Comparison of ENCODE assay signal across 8 mouse cellular contexts in the genomic region with DNA sequence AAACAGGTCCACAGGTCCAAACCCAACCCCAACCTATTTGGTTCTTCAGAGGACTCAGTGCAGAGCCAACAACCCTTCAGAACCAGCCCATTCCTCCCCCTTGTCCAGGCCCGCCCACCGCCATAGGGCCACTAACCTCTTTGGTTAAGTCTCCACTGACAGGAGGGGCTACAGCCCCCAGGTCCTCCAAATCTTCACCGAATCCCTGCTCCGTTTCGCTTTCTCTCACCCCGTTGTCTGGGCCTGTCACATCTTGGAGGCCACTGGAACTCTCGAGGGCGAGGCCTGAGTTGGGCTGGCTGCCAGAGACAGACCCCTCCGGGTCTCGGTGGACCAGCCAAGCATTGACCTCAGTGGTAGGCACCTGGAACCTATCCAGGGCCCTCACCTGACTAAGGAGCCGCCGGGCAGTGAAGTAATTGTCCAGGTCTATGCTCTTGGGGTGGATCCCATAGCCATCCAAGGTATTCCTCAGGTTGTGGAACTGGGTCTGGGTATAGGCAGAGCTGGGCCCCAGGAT. TPM values are rescaled to one million over a fixed set of nuclear protein-coding genes. Genes with fewer than 3 reads are reported as not detected.
DNase-seq lines count a peak whose midpoint lies in the region; ATAC-seq and TF ChIP-seq lines count a peak whose summit lies in the region.

No protein-coding gene starts in this region.

- H3K79me2 ChIP-seq in liver, adult 2 months (ENCODE audit: control insufficient read depth, insufficient read depth, low read length), result peaks cover 41% of the 10 kb centered on the region

- H3K4me1 ChIP-seq in liver, adult 2 months (ENCODE audit: control insufficient read depth, insufficient read depth, low read length), result peaks cover 45% of the 10 kb centered on the region
- peaks cover 9% of the 10 kb centered on the region for H3K4me1 ChIP-seq in embryonic fibroblast, embryonic 13.5 days (ENCODE audit: control insufficient read depth, insufficient read depth, low read length)
- H3K4me1 ChIP-seq in intestine, embryonic 15.5 days (replicated peaks), result peaks cover 60% of the 10 kb centered on the region
- peaks cover 61% of the 10 kb centered on the region for H3K4me1 ChIP-seq in liver, postnatal 0 days (ENCODE audit: insufficient read depth)

- no peak for DNase-seq in liver, adult 2 months (ENCODE audit: extremely low read depth, low read depth, low spot score)
- DNase-seq in liver, result no peak
- DNase-seq in liver, postnatal 0 days, result no peak
- no peak for DNase-seq in gastrocnemius, postnatal 4 days (ENCODE audit: low spot score in 2 of 2)
- DNase-seq in layer of hippocampus, postnatal 14 days (ENCODE audit: low spot score in 2 of 2), result no peak

- peak overlapping the region; percentile 68 for H3K27ac ChIP-seq in liver, adult 2 months (replicated peaks; ENCODE audit: insufficient read depth, low read depth, low read length)
- no peak overlapping the region for H3K27ac ChIP-seq in embryonic fibroblast, embryonic 13.5 days (ENCODE audit: insufficient read depth, low read length)
- no peak overlapping the region for H3K27ac ChIP-seq in intestine, embryonic 15.5 days
- H3K27ac ChIP-seq in liver, postnatal 0 days (ENCODE audit: low read depth), result peak overlapping the region; percentile 58

- no peak for ATAC-seq in intestine, embryonic 15.5 days
- ATAC-seq in liver, postnatal 0 days, result no peak
- no peak for ATAC-seq in megakaryocyte progenitor cell, adult 5-6 weeks (replicated peaks; ENCODE audit: poor library complexity)

- WGBS in liver, adult 2 months, result 28% methylated on average over 12 of the region's 12 CpGs
- WGBS in intestine, embryonic 15.5 days, result 78% methylated on average over 12 of the region's 12 CpGs
- WGBS in liver, postnatal 0 days (ENCODE audit: insufficient replicate concordance), result 83% methylated on average over 12 of the region's 12 CpGs

- H3K9ac ChIP-seq in liver, adult 2 months (ENCODE audit: low read depth, low read length), result peak overlapping the region; percentile 38
- 0 out of 2 replicates have a peak overlapping the region, but pooled peaks have one; percentile 10 for H3K9ac ChIP-seq in intestine, embryonic 15.5 days
- peak overlapping the region; percentile 50; the same call in 1 of the 2 replicates for H3K9ac ChIP-seq in liver, postnatal 0 days (replicated peaks)

- TF ChIP-seq EP300 in liver, postnatal 0 days (IDR thresholded peaks at IDR 0.05; ENCODE audit: low read depth), result no peak

- TF ChIP-seq CTCF in liver, adult 2 months (IDR thresholded peaks at IDR 0.05; ENCODE audit: low read depth, low read length), result no peak
- TF ChIP-seq CTCF in embryonic fibroblast, embryonic 13.5 days (IDR thresholded peaks at IDR 0.05; ENCODE audit: borderline replicate concordance, insufficient read depth, low read length), result no peak
- TF ChIP-seq CTCF in liver, postnatal 0 days (IDR thresholded peaks at IDR 0.05; ENCODE audit: low read depth), result no peak

- H3K9me3 ChIP-seq in intestine, embryonic 15.5 days, result no peaks in the 10 kb centered on the region
- no peaks in the 10 kb centered on the region for H3K9me3 ChIP-seq in liver, postnatal 0 days (ENCODE audit: low read length)

- peak overlapping the region; percentile 41; the same call in 1 of the 2 replicates for H3K4me3 ChIP-seq in liver, adult 2 months (ENCODE audit: insufficient read depth, low read depth, low read length)
- H3K4me3 ChIP-seq in embryonic fibroblast, embryonic 13.5 days (ENCODE audit: insufficient read depth, low read length), result peak overlapping the region; percentile 40
- no peak overlapping the region for H3K4me3 ChIP-seq in intestine, embryonic 15.5 days (replicated peaks)
- H3K4me3 ChIP-seq in liver, postnatal 0 days (ENCODE audit: low read depth, low read length), result 0 out of 2 replicates have a peak overlapping the region, but pooled peaks have one; percentile 6

- H3K4me2 ChIP-seq in intestine, embryonic 15.5 days (replicated peaks), result peak overlapping the region; percentile 93
- peak overlapping the region; percentile 88 for H3K4me2 ChIP-seq in liver, postnatal 0 days (ENCODE audit: low read depth, low read length)

- H3K27me3 ChIP-seq in liver, adult 2 months (ENCODE audit: control insufficient read depth, insufficient read depth, low read length), result no peaks in the 10 kb centered on the region
- H3K27me3 ChIP-seq in intestine, embryonic 15.5 days (replicated peaks), result no peaks in the 10 kb centered on the region
- H3K27me3 ChIP-seq in liver, postnatal 0 days (ENCODE audit: insufficient read depth, low read length), result no peaks in the 10 kb centered on the region

- H3K36me3 ChIP-seq in liver, adult 2 months (ENCODE audit: control insufficient read depth, insufficient read depth, low read length), result peaks cover 4% of the 10 kb centered on the region; the same call in 1 of the 2 replicates
- peaks cover 13% of the 10 kb centered on the region for H3K36me3 ChIP-seq in intestine, embryonic 15.5 days
- peaks cover 8% of the 10 kb centered on the region for H3K36me3 ChIP-seq in liver, postnatal 0 days (replicated peaks; ENCODE audit: insufficient read depth, low read length)

- TF ChIP-seq POLR2A in liver, adult 2 months (IDR thresholded peaks at IDR 0.05; ENCODE audit: extremely low read depth, insufficient read depth, low read length), result no peak
- no peak for TF ChIP-seq POLR2A in embryonic fibroblast, embryonic 13.5 days (IDR thresholded peaks at IDR 0.05; ENCODE audit: low read depth, low read length)

RNA-seq across cellular contexts. Expression of a gene that starts 2.6 kb away (rescaled TPM):
- total RNA-seq in liver, adult 2 months (2014; rRNA removed), result 41.3 and 45.0 TPM in 2 replicates
- 106 and 107 TPM in 2 replicates for polyA plus RNA-seq in liver, adult 2 months (2012; rRNA removed)
- polyA plus RNA-seq in embryonic fibroblast, embryonic 13.5 days (2011; ENCODE audit: insufficient read length, low read depth, missing spikeins), result 370 and 371 TPM in 2 replicates
- 50.4 and 52.6 TPM in 2 replicates for polyA plus RNA-seq in intestine, embryonic 15.5 days (2015; fragmentation: Nextera tagmentation; extraction: Ambion mirVana)
- 17.6 and 22.1 TPM in 2 replicates for polyA plus RNA-seq in liver, postnatal 0 days (2015; fragmentation: Nextera tagmentation; extraction: Ambion mirVana)
- 100 to 1,000 TPM; 200 to 204 TPM for total RNA-seq in gastrocnemius, postnatal 4 days (2021)
- total RNA-seq in megakaryocyte progenitor cell, adult 5-6 weeks (2015), result 39.0 and 39.8 TPM in 2 replicates
- total RNA-seq in megakaryocyte progenitor cell, adult 5-6 weeks (2017), result 41.0 and 42.5 TPM in 2 replicates
- 100 to 1,000 TPM; 185 to 187 TPM for total RNA-seq in layer of hippocampus, postnatal 14 days (2021)

RNA-seq across cellular contexts. Expression of a gene that starts 22.5 kb away (rescaled TPM):
- total RNA-seq in liver, adult 2 months (2014; rRNA removed), result 17.2 and 20.7 TPM in 2 replicates
- polyA plus RNA-seq in liver, adult 2 months (2012; rRNA removed), result 43.5 and 48.2 TPM in 2 replicates
- 172 and 187 TPM in 2 replicates for polyA plus RNA-seq in embryonic fibroblast, embryonic 13.5 days (2011; ENCODE audit: insufficient read length, low read depth, missing spikeins)
- 93.5 and 94.6 TPM in 2 replicates for polyA plus RNA-seq in intestine, embryonic 15.5 days (2015; fragmentation: Nextera tagmentation; extraction: Ambion mirVana)
- polyA plus RNA-seq in liver, postnatal 0 days (2015; fragmentation: Nextera tagmentation; extraction: Ambion mirVana), result 51.0 and 55.5 TPM in 2 replicates
- total RNA-seq in gastrocnemius, postnatal 4 days (2021), result 10 to 100 TPM; 71.4 to 77.1 TPM
- total RNA-seq in megakaryocyte progenitor cell, adult 5-6 weeks (2015), result 6.2 and 6.5 TPM in 2 replicates
- total RNA-seq in megakaryocyte progenitor cell, adult 5-6 weeks (2017), result 3.3 and 4.0 TPM in 2 replicates
- 1 to 10 TPM; 2.9 to 6.2 TPM for total RNA-seq in layer of hippocampus, postnatal 14 days (2021)

RNA-seq across cellular contexts. Expression of a gene that starts 38.2 kb away (rescaled TPM):
- 16.0 and 16.8 TPM in 2 replicates for total RNA-seq in liver, adult 2 months (2014; rRNA removed)
- polyA plus RNA-seq in liver, adult 2 months (2012; rRNA removed), result 9.2 and 9.7 TPM in 2 replicates
- polyA plus RNA-seq in embryonic fibroblast, embryonic 13.5 days (2011; ENCODE audit: insufficient read length, low read depth, missing spikeins), result 61.1 and 90.9 TPM in 2 replicates
- 92.8 and 101 TPM in 2 replicates for polyA plus RNA-seq in intestine, embryonic 15.5 days (2015; fragmentation: Nextera tagmentation; extraction: Ambion mirVana)
- 20.7 and 24.9 TPM in 2 replicates for polyA plus RNA-seq in liver, postnatal 0 days (2015; fragmentation: Nextera tagmentation; extraction: Ambion mirVana)
- total RNA-seq in gastrocnemius, postnatal 4 days (2021), result 10 to 100 TPM; 68.9 to 71.8 TPM
- total RNA-seq in megakaryocyte progenitor cell, adult 5-6 weeks (2015), result 61.3 and 70.5 TPM in 2 replicates
- 94.4 and 116 TPM in 2 replicates for total RNA-seq in megakaryocyte progenitor cell, adult 5-6 weeks (2017)
- 10 to 100 TPM; 51.0 to 54.8 TPM for total RNA-seq in layer of hippocampus, postnatal 14 days (2021)

RNA-seq across cellular contexts. Expression of a gene that starts 49.8 kb away (rescaled TPM):
- total RNA-seq in liver, adult 2 months (2014; rRNA removed), result 6.3 and 7.5 TPM in 2 replicates
- polyA plus RNA-seq in liver, adult 2 months (2012; rRNA removed), result 7.8 and 8.1 TPM in 2 replicates
- polyA plus RNA-seq in embryonic fibroblast, embryonic 13.5 days (2011; ENCODE audit: insufficient read length, low read depth, missing spikeins), result 31.1 and 32.5 TPM in 2 replicates
- polyA plus RNA-seq in intestine, embryonic 15.5 days (2015; fragmentation: Nextera tagmentation; extraction: Ambion mirVana), result 14.4 and 14.6 TPM in 2 replicates
- 7.0 and 7.5 TPM in 2 replicates for polyA plus RNA-seq in liver, postnatal 0 days (2015; fragmentation: Nextera tagmentation; extraction: Ambion mirVana)
- 10 to 100 TPM; 14.0 to 15.3 TPM for total RNA-seq in gastrocnemius, postnatal 4 days (2021)
- total RNA-seq in megakaryocyte progenitor cell, adult 5-6 weeks (2015), result 8.6 and 9.6 TPM in 2 replicates
- total RNA-seq in megakaryocyte progenitor cell, adult 5-6 weeks (2017), result 16.9 and 17.3 TPM in 2 replicates
- 10 to 100 TPM; 44.3 to 45.8 TPM for total RNA-seq in layer of hippocampus, postnatal 14 days (2021)

Comparison
In these comparisons a context has a peak if more than half of its experiments do, and no peak if none do; other contexts are left out.
1. H3K27ac ChIP-seq: peak in liver, adult 2 months (single experiment) and liver, postnatal 0 days (single experiment); none in embryonic fibroblast, embryonic 13.5 days (single experiment) and intestine, embryonic 15.5 days (single experiment).
2. Peak in every context shown above with its lines, with median percentiles within 50 percentile points of each other: H3K9ac ChIP-seq.